Mouse (Mus musculus): ENCODE results near the gene Zfp658. TPM values are rescaled to one million over a fixed set of nuclear protein-coding genes. Genes with fewer than 3 reads are reported as not detected.

Gene Zfp658
- 4.3 TPM in 2 replicates for polyA plus RNA-seq (2015; fragmentation: Nextera tagmentation; extraction: Ambion mirVana)

GRCm38 (mm10) chr7:43562006-43562633 is at the start of gene Zfp658:
TSS of gene Zfp658 (plus strand) at chr7:43562256.
- Histone ChIP-seq H3K27me3 (ENCODE audit: control insufficient read depth, insufficient read depth, low read depth, low read length) (peaks cover 2% of the 10 kb centered on the region; the same call in 1 of the 2 replicates), H3K9ac (ENCODE audit: low read length) (peak within 1 kb of the TSS; percentile 83), H3K27ac (ENCODE audit: low read length) (peak within 1 kb of the TSS; percentile 92), H3K4me3 (ENCODE audit: low read length) (peak within 1 kb of the TSS; percentile 80), H3K36me3 (ENCODE audit: control insufficient read depth, insufficient read depth, low read length) (peaks cover 6% of the 10 kb centered on the region), H3K4me2 (ENCODE audit: low read depth, low read length) (peak within 1 kb of the TSS; percentile 92), H3K9me3 (ENCODE audit: control insufficient read depth, low read length) (no peaks in the 10 kb centered on the region), H3K4me1 (replicated peaks; ENCODE audit: control insufficient read depth, insufficient read depth, low read length) (peaks cover 14% of the 10 kb centered on the region)
- under 1% methylated on average over 27 of the region's 27 CpGs for WGBS
- peak; percentile 89 for ATAC-seq (ENCODE audit: low read depth)

GRCm38 (mm10) chr7:43512519-43512918 is 49.5 kb upstream of the Zfp658 start:
- WGBS: 83% methylated on average over 4 of the region's 4 CpGs
- no peak overlapping the region for H3K27ac ChIP-seq (ENCODE audit: low read length)
- H3K4me1 ChIP-seq (replicated peaks; ENCODE audit: control insufficient read depth, insufficient read depth, low read length): no peaks in the 10 kb centered on the region
- H3K36me3 ChIP-seq (ENCODE audit: control insufficient read depth, insufficient read depth, low read length): no peaks in the 10 kb centered on the region
- ATAC-seq (ENCODE audit: low read depth): no peak
- H3K4me2 ChIP-seq (ENCODE audit: low read depth, low read length): no peak overlapping the region
- no peak overlapping the region for H3K4me3 ChIP-seq (ENCODE audit: low read length)
- no peaks in the 10 kb centered on the region for H3K9me3 ChIP-seq (ENCODE audit: control insufficient read depth, low read length)
- H3K9ac ChIP-seq (ENCODE audit: low read length): no peak overlapping the region
- H3K27me3 ChIP-seq (ENCODE audit: control insufficient read depth, insufficient read depth, low read depth, low read length): no peaks in the 10 kb centered on the region

- Histone ChIP-seq H3K36me3 (ENCODE audit: control insufficient read depth, insufficient read depth, low read length) (no peaks in the 10 kb centered on the region), H3K9me3 (ENCODE audit: control insufficient read depth, low read length) (no peaks in the 10 kb centered on the region), H3K27me3 (ENCODE audit: control insufficient read depth, insufficient read depth, low read depth, low read length) (no peaks in the 10 kb centered on the region), H3K9ac (ENCODE audit: low read length) (no peak overlapping the region), H3K27ac (ENCODE audit: low read length) (no peak overlapping the region), H3K4me3 (ENCODE audit: low read length) (no peak overlapping the region), H3K4me1 (replicated peaks; ENCODE audit: control insufficient read depth, insufficient read depth, low read length) (no peaks in the 10 kb centered on the region), H3K4me2 (ENCODE audit: low read depth, low read length) (no peak overlapping the region)
- 79% methylated on average over 5 of the region's 5 CpGs for WGBS
- no peak for ATAC-seq (ENCODE audit: low read depth)
Observed at GRCm38 (mm10) chr7:43515076-43515475, 47.0 kb upstream of the Zfp658 start.

- no peak overlapping the region for H3K4me2 ChIP-seq (ENCODE audit: low read depth, low read length)
- no peaks in the 10 kb centered on the region for H3K9me3 ChIP-seq (ENCODE audit: control insufficient read depth, low read length)
- no peaks in the 10 kb centered on the region for H3K36me3 ChIP-seq (ENCODE audit: control insufficient read depth, insufficient read depth, low read length)
- no peak overlapping the region for H3K27ac ChIP-seq (ENCODE audit: low read length)
- 77% methylated on average over 15 of the region's 15 CpGs for WGBS
- no peak for ATAC-seq (ENCODE audit: low read depth)
- no peaks in the 10 kb centered on the region for H3K27me3 ChIP-seq (ENCODE audit: control insufficient read depth, insufficient read depth, low read depth, low read length)
- H3K4me1 ChIP-seq (replicated peaks; ENCODE audit: control insufficient read depth, insufficient read depth, low read length): no peaks in the 10 kb centered on the region
- H3K4me3 ChIP-seq (ENCODE audit: low read length): no peak overlapping the region
- no peak overlapping the region for H3K9ac ChIP-seq (ENCODE audit: low read length)
Observed at GRCm38 (mm10) chr7:43518341-43518740, 43.7 kb upstream of the Zfp658 start.

GRCm38 (mm10) chr7:43522776-43523175 is 39.3 kb upstream of the Zfp658 start:
- Histone ChIP-seq H3K4me3 (ENCODE audit: low read length) (no peak overlapping the region), H3K9me3 (ENCODE audit: control insufficient read depth, low read length) (no peaks in the 10 kb centered on the region), H3K27me3 (ENCODE audit: control insufficient read depth, insufficient read depth, low read depth, low read length) (no peaks in the 10 kb centered on the region), H3K4me2 (ENCODE audit: low read depth, low read length) (no peak overlapping the region), H3K4me1 (replicated peaks; ENCODE audit: control insufficient read depth, insufficient read depth, low read length) (no peaks in the 10 kb centered on the region), H3K9ac (ENCODE audit: low read length) (no peak overlapping the region), H3K36me3 (ENCODE audit: control insufficient read depth, insufficient read depth, low read length) (no peaks in the 10 kb centered on the region), H3K27ac (ENCODE audit: low read length) (no peak overlapping the region)
- 85% methylated on average over 2 of the region's 2 CpGs for WGBS
- ATAC-seq (ENCODE audit: low read depth): no peak

GRCm38 (mm10) chr7:43525313-43525712 is 36.7 kb upstream of the Zfp658 start:
- WGBS: 44% methylated on average over 3 of the region's 3 CpGs
- Histone ChIP-seq H3K27me3 (ENCODE audit: control insufficient read depth, insufficient read depth, low read depth, low read length) (no peaks in the 10 kb centered on the region), H3K4me3 (ENCODE audit: low read length) (no peak overlapping the region), H3K9ac (ENCODE audit: low read length) (no peak overlapping the region), H3K27ac (ENCODE audit: low read length) (no peak overlapping the region), H3K36me3 (ENCODE audit: control insufficient read depth, insufficient read depth, low read length) (no peaks in the 10 kb centered on the region), H3K4me2 (ENCODE audit: low read depth, low read length) (no peak overlapping the region), H3K9me3 (ENCODE audit: control insufficient read depth, low read length) (no peaks in the 10 kb centered on the region), H3K4me1 (replicated peaks; ENCODE audit: control insufficient read depth, insufficient read depth, low read length) (no peaks in the 10 kb centered on the region)
- no peak for ATAC-seq (ENCODE audit: low read depth)

GRCm38 (mm10) chr7:43530216-43530785 is 31.8 kb upstream of the Zfp658 start:
- no peak overlapping the region for H3K4me2 ChIP-seq (ENCODE audit: low read depth, low read length)
- WGBS: 66% methylated on average over 8 of the region's 8 CpGs
- H3K4me3 ChIP-seq (ENCODE audit: low read length): no peak overlapping the region
- no peaks in the 10 kb centered on the region for H3K4me1 ChIP-seq (replicated peaks; ENCODE audit: control insufficient read depth, insufficient read depth, low read length)
- no peak overlapping the region for H3K9ac ChIP-seq (ENCODE audit: low read length)
- no peaks in the 10 kb centered on the region for H3K36me3 ChIP-seq (ENCODE audit: control insufficient read depth, insufficient read depth, low read length)
- H3K27ac ChIP-seq (ENCODE audit: low read length): no peak overlapping the region
- H3K27me3 ChIP-seq (ENCODE audit: control insufficient read depth, insufficient read depth, low read depth, low read length): no peaks in the 10 kb centered on the region
- ATAC-seq (ENCODE audit: low read depth): no peak
- H3K9me3 ChIP-seq (ENCODE audit: control insufficient read depth, low read length): no peaks in the 10 kb centered on the region

- WGBS: 86% methylated on average over 9 of the region's 9 CpGs
- Histone ChIP-seq H3K4me1 (replicated peaks; ENCODE audit: control insufficient read depth, insufficient read depth, low read length) (no peaks in the 10 kb centered on the region), H3K9ac (ENCODE audit: low read length) (no peak overlapping the region), H3K36me3 (ENCODE audit: control insufficient read depth, insufficient read depth, low read length) (no peaks in the 10 kb centered on the region), H3K27me3 (ENCODE audit: control insufficient read depth, insufficient read depth, low read depth, low read length) (no peaks in the 10 kb centered on the region), H3K27ac (ENCODE audit: low read length) (no peak overlapping the region), H3K4me3 (ENCODE audit: low read length) (no peak overlapping the region), H3K9me3 (ENCODE audit: control insufficient read depth, low read length) (no peaks in the 10 kb centered on the region), H3K4me2 (ENCODE audit: low read depth, low read length) (no peak overlapping the region)
- no peak for ATAC-seq (ENCODE audit: low read depth)
Observed at GRCm38 (mm10) chr7:43532936-43533505, 29.0 kb upstream of the Zfp658 start.

GRCm38 (mm10) chr7:43538524-43538923 is 23.5 kb upstream of the Zfp658 start:
- no peak for ATAC-seq (ENCODE audit: low read depth)
- 56% methylated on average over 4 of the region's 4 CpGs for WGBS
- no peaks in the 10 kb centered on the region for H3K9me3 ChIP-seq (ENCODE audit: control insufficient read depth, low read length)

More at GRCm38 (mm10) chr7:43538524-43538923, 23.5 kb upstream of the Zfp658 start:
- Histone ChIP-seq H3K4me3 (ENCODE audit: low read length) (no peak overlapping the region), H3K4me1 (replicated peaks; ENCODE audit: control insufficient read depth, insufficient read depth, low read length) (no peaks in the 10 kb centered on the region), H3K27me3 (ENCODE audit: control insufficient read depth, insufficient read depth, low read depth, low read length) (no peaks in the 10 kb centered on the region), H3K27ac (ENCODE audit: low read length) (no peak overlapping the region), H3K9ac (ENCODE audit: low read length) (no peak overlapping the region), H3K36me3 (ENCODE audit: control insufficient read depth, insufficient read depth, low read length) (no peaks in the 10 kb centered on the region), H3K4me2 (ENCODE audit: low read depth, low read length) (no peak overlapping the region)
